Mouse (Mus musculus) midbrain, embryonic 10.5 days (tissue): Measurements from ENCODE around the gene Cdk10. TPM values are rescaled to one million over a fixed set of nuclear protein-coding genes. Genes with fewer than 3 reads are reported as not detected.

Source experiments
- polyA plus RNA-seq: library from polyadenylated mRNA; unstranded; fragments of >200 nt; fragmentation: Nextera tagmentation; extraction: Ambion mirVana; gene quantifications from 2 replicates; pipeline ENCODE4 v1.2.1, GENCODE M21; 2016

The Cdk10 gene
- polyA plus RNA-seq, 1 experiment from 2014 or later: 41.4 TPM

Other genes with a start within 250 kb of the Cdk10 start
- gene Ankrd11, start 182.6 kb upstream of the Cdk10 start, polyA plus RNA-seq: 29.5 TPM in 2 replicates
- gene Spg7, start 161.9 kb upstream of the Cdk10 start, polyA plus RNA-seq: 49.5 and 50.9 TPM in 2 replicates
- gene Rpl13, start 122.5 kb upstream of the Cdk10 start, polyA plus RNA-seq: 1,200 and 1,392 TPM in 2 replicates
- gene Cpne7, start 107.5 kb upstream of the Cdk10 start, polyA plus RNA-seq: 0.32 and 0.39 TPM in 2 replicates
- gene Sult5a1, start 66.5 kb upstream of the Cdk10 start, polyA plus RNA-seq: 3.6 and 3.8 TPM in 2 replicates
- gene Dpep1, start 38.6 kb upstream of the Cdk10 start, polyA plus RNA-seq: 4.3 and 5.7 TPM in 2 replicates
- gene Chmp1a, start 12.1 kb upstream of the Cdk10 start, polyA plus RNA-seq: 139 and 156 TPM in 2 replicates
- gene Spata33, start 12.0 kb upstream of the Cdk10 start, polyA plus RNA-seq: 6.1 TPM in 2 replicates
- gene Spata2l, start 11.4 kb downstream of the Cdk10 start, polyA plus RNA-seq: 1.3 and 2.4 TPM in 2 replicates
- 23.2 and 27.2 TPM in 2 replicates for gene Zfp276, start 29.4 kb downstream of the Cdk10 start, polyA plus RNA-seq
- 24.0 and 27.1 TPM in 2 replicates for gene Vps9d1, start 29.5 kb downstream of the Cdk10 start, polyA plus RNA-seq
- 40.4 and 45.3 TPM in 2 replicates for gene Fanca, start 93.7 kb downstream of the Cdk10 start, polyA plus RNA-seq
- 9.7 and 12.3 TPM in 2 replicates for gene Spire2, start 107.9 kb downstream of the Cdk10 start, polyA plus RNA-seq
- gene Tcf25, start 148.9 kb downstream of the Cdk10 start, polyA plus RNA-seq: 150 and 167 TPM in 2 replicates
- gene Mc1r, start 182.3 kb downstream of the Cdk10 start, polyA plus RNA-seq: 0.06 and 0.10 TPM in 2 replicates
- 428 and 665 TPM in 2 replicates for gene Tubb3, start 186.6 kb downstream of the Cdk10 start, polyA plus RNA-seq
- gene Def8, start 198.7 kb downstream of the Cdk10 start, polyA plus RNA-seq: 42.1 and 45.9 TPM in 2 replicates